27 mouse cellular contexts compared by ENCODE assay signal in genomic region chr12:8231101-8231500, GRCm38 (mm10). TPM values are rescaled to one million over a fixed set of nuclear protein-coding genes. Genes with fewer than 3 reads are reported as not detected.
DNase-seq lines count a peak whose midpoint lies in the region; ATAC-seq and TF ChIP-seq lines count a peak whose summit lies in the region.
"Had no signal": no experiment of that assay in that cellular context is flagged by ENCODE, and none has a peak within 500 bp of the region (broad histone marks: within the 10 kb centered on the region; RNA-seq: fewer than 3 reads in every experiment).

No protein-coding gene starts in this region.

- TF ChIP-seq CTCF in CH12.LX (conservative IDR thresholded peaks at IDR 0.05 in 1 of 2, IDR thresholded peaks at IDR 0.05 in 1 of 2; ENCODE audit: low read depth in 2 of 2, low read length in 2 of 2) = no peak

- no peak overlapping the region for H3K4me2 ChIP-seq in CH12.LX (ENCODE audit: insufficient read depth, low read depth, poor library complexity, severe bottlenecking)
- H3K4me2 ChIP-seq: embryonic facial prominence, embryonic 13.5 days; forebrain, embryonic 12.5 days; hindbrain, embryonic 12.5 days; hindbrain, embryonic 15.5 days had no signal

- no peak overlapping the region for H3K4me3 ChIP-seq in CH12.LX (replicated peaks in 1 of 3; ENCODE audit: low read depth in 2 of 3, low read length in 2 of 3, poor library complexity in 1 of 3)
- H3K4me3 ChIP-seq: embryonic facial prominence, embryonic 10.5 days; embryonic facial prominence, embryonic 13.5 days; erythroblast, embryonic 14.5 days; forebrain, embryonic 12.5 days; gastrocnemius, adult 2 months; heart, adult 2 months; heart, embryonic 10.5 days; hindbrain, embryonic 12.5 days; hindbrain, embryonic 15.5 days had no signal

- TF ChIP-seq RAD21 in CH12.LX (IDR thresholded peaks at IDR 0.05; ENCODE audit: low read depth, low read length) = no peak

- in situ Hi-C loops in CH12.LX (cut with MboI; ENCODE audit: low pct_ligation_motif_present, low pct_unique_long_range_greater_than_20kb, low sequenced_read_pairs) = no loop called here

- H3K27me3 ChIP-seq in CH12.LX (replicated peaks) = no peaks in the 10 kb centered on the region
- H3K27me3 ChIP-seq in splenic B cell, adult 2 months (ENCODE audit: control insufficient read depth, insufficient read depth, low read length, poor library complexity, severe bottlenecking) = no peaks in the 10 kb centered on the region
- H3K27me3 ChIP-seq: embryonic facial prominence, embryonic 13.5 days; forebrain, embryonic 12.5 days; hindbrain, embryonic 12.5 days; hindbrain, embryonic 15.5 days had no signal

- DNase-seq in A20 (ENCODE audit: low read depth, low spot score) (peak; percentile 66), CH12.LX (ENCODE audit: extremely low read depth) (peak; percentile 38)
- DNase-seq in splenic B cell, adult 2 months (ENCODE audit: low read depth, low spot score) = peak; percentile 49
- DNase-seq in adrenal gland, adult 2 months = no peak
- DNase-seq in adrenal gland, postnatal 10 days = no peak
- DNase-seq in cerebellum, adult 18-20 months = no peak
- DNase-seq: adrenal gland, adult 8-10 months; adrenal gland, postnatal 36 days; cerebellum, adult 11 months; cerebellum, adult 8-10 months; cerebellum, postnatal 10 days; cerebellum, postnatal 36 days; embryo, embryonic 11 days; gastrocnemius, adult 2 months; gastrocnemius, postnatal 14 days; heart, adult 2 months had no signal

- peak; percentile 78 for ATAC-seq in granulocyte monocyte progenitor cell, adult 5-6 weeks (replicated peaks; ENCODE audit: poor library complexity, severe bottlenecking)
- ATAC-seq: forebrain, embryonic 16.5 days; intestine, postnatal 0 days had no signal

- H3K9ac ChIP-seq in CH12.LX (ENCODE audit: insufficient read depth, low read depth) = no peak overlapping the region
- H3K9ac ChIP-seq: embryonic facial prominence, embryonic 13.5 days; forebrain, embryonic 12.5 days; hindbrain, embryonic 12.5 days; hindbrain, embryonic 15.5 days had no signal

- no peaks in the 10 kb centered on the region for H3K9me3 ChIP-seq in CH12.LX (replicated peaks; ENCODE audit: low read length)
- H3K9me3 ChIP-seq: embryonic facial prominence, embryonic 10.5 days; embryonic facial prominence, embryonic 13.5 days; forebrain, embryonic 12.5 days; G1E; heart, embryonic 10.5 days; hindbrain, embryonic 12.5 days; hindbrain, embryonic 15.5 days had no signal

- TF ChIP-seq POLR2A in CH12.LX (IDR thresholded peaks at IDR 0.05; ENCODE audit: low read depth, low read length) = no peak

- peak; percentile 36; the same call in 1 of the 2 replicates for TF ChIP-seq EP300 in CH12.LX (IDR thresholded peaks at IDR 0.05; ENCODE audit: low read length)

- peaks cover 18 to 56% of the 10 kb centered on the region in 2 experiments for H3K36me3 ChIP-seq in CH12.LX (replicated peaks in 1 of 2; ENCODE audit: control insufficient read depth in 1 of 2, insufficient read depth in 1 of 2, low read length in 1 of 2)
- no peaks in the 10 kb centered on the region; the same call in 1 of the 2 replicates for H3K36me3 ChIP-seq in splenic B cell, adult 2 months (ENCODE audit: control insufficient read depth, insufficient read depth, low read length, poor library complexity, severe bottlenecking)
- H3K36me3 ChIP-seq: G1E had no signal

- dilution Hi-C loops in CH12.LX (cut with MboI; ENCODE audit: extremely low pct_ligation_motif_present, extremely low pct_unique_long_range_greater_than_20kb, low sequenced_read_pairs) = no loop called here

- no peak overlapping the region for H3K27ac ChIP-seq in CH12.LX (ENCODE audit: insufficient read depth, low read depth)
- H3K27ac ChIP-seq: embryonic facial prominence, embryonic 10.5 days; embryonic facial prominence, embryonic 13.5 days; forebrain, embryonic 12.5 days; gastrocnemius, adult 2 months; heart, adult 2 months; heart, embryonic 10.5 days; hindbrain, embryonic 12.5 days; hindbrain, embryonic 15.5 days had no signal

- H3K4me1 ChIP-seq in CH12.LX (ENCODE audit: control insufficient read depth in 1 of 2, insufficient read depth in 2 of 2) = peaks cover 2 to 9% of the 10 kb centered on the region in 2 experiments; a peak in 2 of 4 replicates
- H3K4me1 ChIP-seq: embryonic facial prominence, embryonic 10.5 days; embryonic facial prominence, embryonic 13.5 days; forebrain, embryonic 12.5 days; heart, embryonic 10.5 days; hindbrain, embryonic 12.5 days; hindbrain, embryonic 15.5 days had no signal

- H3K79me2 ChIP-seq in CH12.LX (replicated peaks; ENCODE audit: control insufficient read depth, extremely low read depth, insufficient read depth, poor library complexity, severe bottlenecking) = no peaks in the 10 kb centered on the region; the same call in 1 of the 2 replicates

TF ChIP-seq in CH12.LX, 34 proteins besides CTCF, POLR2A, EP300 and RAD21:
- TF ChIP-seq ZNF384 (IDR thresholded peaks at IDR 0.05; ENCODE audit: low read depth, low read length) (no peak), MAFK (IDR thresholded peaks at IDR 0.05; ENCODE audit: insufficient replicate concordance, low read length) (no peak), CHD1 (IDR thresholded peaks at IDR 0.05; ENCODE audit: low read depth, low read length) (no peak), SMC3 (IDR thresholded peaks at IDR 0.05; ENCODE audit: low read depth, low read length) (no peak), POLR2AphosphoS2 (IDR thresholded peaks at IDR 0.05; ENCODE audit: low read depth, low read length) (no peak), HCFC1 (IDR thresholded peaks at IDR 0.05; ENCODE audit: low read depth, low read length) (no peak), MXI1 (IDR thresholded peaks at IDR 0.05; ENCODE audit: low read depth, low read length) (no peak), ZKSCAN1 (IDR thresholded peaks at IDR 0.05; ENCODE audit: borderline replicate concordance, low read depth, low read length) (no peak), TBP (conservative IDR thresholded peaks at IDR 0.05; ENCODE audit: low read depth, low read length) (no peak), NRF1 (IDR thresholded peaks at IDR 0.05; ENCODE audit: low read depth, low read length) (no peak), CHD2 (IDR thresholded peaks at IDR 0.05; ENCODE audit: low read length) (no peak), SIN3A (IDR thresholded peaks at IDR 0.05; ENCODE audit: low read length) (no peak), MYC (IDR thresholded peaks at IDR 0.05; ENCODE audit: low read depth, low read length) (no peak), ELF1 (IDR thresholded peaks at IDR 0.05; ENCODE audit: low read depth, low read length) (no peak), MEF2A (IDR thresholded peaks at IDR 0.05; ENCODE audit: borderline replicate concordance, low read depth, low read length) (no peak)

RNA-seq across cellular contexts. Expression of gene Ldah, which starts 23.2 kb away (rescaled TPM):
- 18.2 and 23.3 TPM in 2 replicates for total RNA-seq in CH12.LX (2012; rRNA removed)
- total RNA-seq in CH12.LX (2014; rRNA removed) = 40.7 and 41.5 TPM in 2 replicates
- 31.0 and 34.5 TPM in 2 replicates for polyA plus RNA-seq in CH12.LX (2012; ENCODE audit: insufficient read length, low read depth)
- total RNA-seq in granulocyte monocyte progenitor cell, adult 5-6 weeks (2014; fragmentation: Nextera tagmentation) = 50.5 and 63.4 TPM in 2 replicates
- 35.2 and 39.4 TPM in 2 replicates for total RNA-seq in granulocyte monocyte progenitor cell, adult 5-6 weeks (2017)
- total RNA-seq in adrenal gland, adult 2 months (2021) = 10 to 100 TPM; 53.0 to 71.8 TPM
- polyA plus RNA-seq in adrenal gland, adult 2 months (2012; rRNA removed) = 12.0 and 19.3 TPM in 2 replicates
- 10 to 100 TPM; 38.2 to 47.9 TPM for total RNA-seq in adrenal gland, postnatal 10 days (2021)
- polyA plus RNA-seq: G1E had no signal

Comparison
In these comparisons a context has a peak if more than half of its experiments do, and no peak if none do; other contexts are left out.
1. DNase-seq: peak in A20 (single experiment), CH12.LX (single experiment) and splenic B cell, adult 2 months (single experiment); none in adrenal gland, adult 2 months (single experiment), adrenal gland, postnatal 10 days (single experiment) and cerebellum, adult 18-20 months (0 of 2).